Mouse (Mus musculus) cerebellum, adult 9-10 months (tissue): ENCODE measurements around the gene Kcnq2.

Experiments used
- DNase-seq: peaks from one replicate; pipeline ENCODE4 v3.0.0; 2022

Gene Kcnq2

DNA sequence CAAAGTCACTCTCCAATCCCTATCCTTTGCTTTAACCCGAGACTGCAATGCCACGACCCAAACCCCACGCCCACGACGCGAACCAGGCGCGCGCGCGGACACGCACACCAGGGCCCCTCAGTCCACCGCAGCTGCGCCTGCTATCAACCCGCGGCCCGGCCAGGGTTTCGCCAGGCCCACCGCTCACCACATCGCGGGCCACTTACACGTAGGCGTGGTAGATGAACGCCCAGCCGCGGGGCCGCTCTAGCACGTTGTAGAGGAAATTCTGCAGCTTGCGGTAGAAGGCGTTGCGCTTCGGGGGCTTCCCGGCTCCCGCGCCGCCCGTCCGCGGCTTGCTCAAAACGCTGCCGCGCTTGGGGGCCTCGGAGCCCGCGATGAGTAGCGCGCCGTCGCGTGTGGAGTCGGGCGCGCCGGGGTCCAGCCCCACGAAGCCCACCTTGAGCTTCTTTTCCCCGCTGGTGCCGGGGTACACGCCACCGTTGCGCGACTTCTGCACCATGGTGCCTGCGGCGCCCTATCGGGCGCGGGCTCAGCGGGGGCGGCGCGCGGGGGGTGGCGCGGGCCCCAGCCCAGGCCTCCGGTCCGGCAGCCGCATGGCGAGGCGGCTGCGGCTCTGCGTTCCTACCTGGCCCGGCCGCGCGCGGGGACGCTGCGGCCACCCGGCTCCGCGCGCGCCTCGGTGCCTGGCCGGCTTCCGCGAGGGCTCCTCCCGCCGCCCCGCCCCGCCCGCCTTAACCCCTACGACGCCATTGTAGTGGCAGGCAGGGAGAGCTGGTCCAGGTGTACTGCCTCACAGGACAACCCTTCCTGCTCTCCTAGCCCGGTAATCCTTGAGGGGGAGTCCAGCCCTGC, at the start of gene Kcnq2:
Gene Kcnq2, minus strand, starts transcription at position 710 of the 855 bp plus-strand sequence.
- peak; percentile 64 for DNase-seq

DNA sequence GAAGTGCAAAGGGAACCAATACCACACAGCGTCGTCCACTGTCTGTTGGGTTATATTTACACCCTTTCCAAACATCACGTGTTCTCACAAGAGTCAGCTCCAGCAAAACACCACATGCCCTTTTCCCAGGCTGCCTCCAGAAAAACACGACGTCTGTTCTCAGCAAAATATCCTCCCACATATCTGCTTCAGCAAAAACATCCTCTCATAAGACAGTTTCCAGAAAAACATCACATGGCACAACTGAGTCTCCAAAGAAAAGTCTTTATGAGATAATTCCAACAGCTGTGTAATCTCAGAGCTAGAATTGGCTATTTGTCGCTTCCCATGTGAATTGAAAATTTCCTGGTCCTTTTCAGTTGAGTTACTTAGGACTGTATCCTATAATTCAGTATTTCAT, 45.8 kb upstream of the Kcnq2 start:
- DNase-seq: no peak

DNA sequence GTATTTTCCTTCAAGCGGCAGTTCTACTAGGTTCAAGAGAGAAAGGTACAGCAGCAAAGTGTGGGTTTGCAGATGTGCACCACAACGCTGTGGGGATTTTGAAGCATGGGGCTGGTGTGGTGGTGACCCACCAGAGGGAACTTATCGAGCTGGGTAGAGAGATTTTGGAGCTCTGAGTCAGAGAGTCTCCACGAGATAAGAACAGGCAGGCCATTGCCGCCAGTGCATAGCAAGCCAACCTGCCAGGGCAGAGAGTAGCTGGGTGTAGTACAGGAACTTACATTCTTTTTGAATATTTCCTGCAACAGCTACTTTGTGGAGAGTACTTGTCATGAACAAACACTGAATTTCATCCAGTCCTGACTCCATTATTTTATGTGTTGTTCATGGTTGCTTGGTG, 43.4 kb upstream of the Kcnq2 start:
- DNase-seq: no peak

DNA sequence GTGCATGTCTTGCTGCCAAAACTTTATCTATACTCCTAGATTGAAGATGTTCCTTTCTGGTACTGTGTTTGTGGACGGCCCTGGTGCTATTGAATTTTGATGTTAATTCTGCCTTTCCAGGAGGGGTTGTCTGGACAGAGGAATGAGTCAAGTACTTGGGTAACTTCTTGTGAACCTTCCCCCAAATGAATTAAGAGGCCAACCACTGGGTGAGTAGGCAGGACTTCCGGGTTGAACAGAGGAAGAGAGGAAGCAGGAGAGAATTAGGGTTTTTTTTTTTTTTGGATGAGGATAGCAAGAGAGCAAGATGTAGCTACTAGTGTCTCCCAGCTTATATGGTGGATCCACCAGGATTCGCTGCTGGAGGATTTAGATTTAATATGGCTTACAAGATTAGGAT, 42.9 kb upstream of the Kcnq2 start:
- DNase-seq: no peak

DNA sequence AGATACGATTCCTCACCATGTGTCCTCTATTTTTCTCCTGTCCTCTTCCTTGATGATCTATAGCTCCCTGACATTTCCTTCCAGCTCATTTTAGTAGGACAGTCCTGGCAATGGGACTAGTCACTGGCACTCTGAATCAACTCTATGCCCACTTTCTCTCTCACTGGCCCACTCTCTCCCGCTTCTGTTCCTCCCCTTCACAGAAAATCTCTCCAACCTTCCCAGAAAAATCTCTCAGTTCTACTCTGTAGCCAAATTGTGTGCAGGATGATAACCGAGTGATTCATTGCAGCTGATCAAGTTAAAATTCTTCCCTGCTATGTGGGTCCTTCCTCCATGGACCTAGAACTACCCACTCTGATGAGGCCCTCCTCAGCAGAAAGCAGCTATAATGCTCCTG, 39.5 kb upstream of the Kcnq2 start:
- no peak for DNase-seq

DNA sequence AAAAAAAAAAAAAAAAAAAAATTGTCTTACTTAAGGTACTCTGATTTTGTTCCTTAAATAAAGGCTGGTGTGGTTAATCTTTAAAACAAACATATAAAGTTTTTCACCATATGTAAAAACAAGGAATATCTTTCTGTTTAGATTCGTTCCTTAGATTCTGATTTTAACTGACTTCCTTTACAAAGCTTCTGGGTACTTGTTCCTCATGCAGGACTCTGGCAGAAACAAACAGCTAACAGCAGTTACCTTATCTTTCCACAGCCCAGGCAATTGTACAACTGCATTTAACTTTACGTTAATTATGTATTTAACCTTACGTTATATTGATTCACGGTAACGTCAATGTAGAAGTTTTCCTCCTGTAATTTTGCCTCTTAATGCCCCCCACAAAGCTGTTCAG, 31.4 kb upstream of the Kcnq2 start:
- DNase-seq: no peak

DNA sequence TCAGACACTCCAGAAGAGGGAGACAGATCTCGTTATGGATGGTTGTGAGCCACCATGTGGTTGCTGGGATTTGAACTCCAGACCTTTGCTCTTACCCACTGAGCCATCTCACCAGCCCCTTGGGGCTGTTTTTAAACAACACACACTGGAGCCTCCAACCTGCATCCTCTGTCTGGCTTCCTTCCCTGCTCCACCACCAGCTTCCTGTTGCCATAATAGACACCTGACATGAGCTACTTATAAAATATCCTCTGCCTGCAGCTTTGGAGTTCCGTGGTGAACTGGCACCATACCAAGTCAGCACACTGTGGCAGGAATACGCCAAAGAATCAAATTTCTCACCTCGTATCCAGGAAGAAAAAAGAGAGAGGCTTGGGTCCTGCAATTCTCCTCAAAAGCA, 25.7 kb upstream of the Kcnq2 start:
- peak; percentile 59 for DNase-seq

DNA sequence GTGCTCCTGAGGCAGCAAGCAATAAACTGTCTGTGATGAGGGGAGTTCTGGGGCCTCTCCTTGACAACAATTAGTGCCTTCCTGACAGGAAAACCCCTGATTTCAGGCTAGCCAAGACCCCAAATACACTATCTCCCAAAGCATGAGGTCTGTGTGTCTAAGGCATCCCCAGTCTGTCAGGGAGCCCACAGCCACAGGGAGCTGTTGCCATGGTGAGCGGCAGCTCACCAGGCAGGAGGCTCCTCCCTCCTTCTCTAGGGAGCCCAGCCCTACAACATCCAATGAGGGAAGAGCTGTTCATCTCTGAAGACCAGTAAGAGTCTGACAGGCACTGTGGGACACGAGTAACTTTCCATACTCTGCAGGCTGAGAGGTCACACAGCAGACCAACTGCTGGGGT, 24.7 kb upstream of the Kcnq2 start:
- peak; percentile 79 for DNase-seq

DNA sequence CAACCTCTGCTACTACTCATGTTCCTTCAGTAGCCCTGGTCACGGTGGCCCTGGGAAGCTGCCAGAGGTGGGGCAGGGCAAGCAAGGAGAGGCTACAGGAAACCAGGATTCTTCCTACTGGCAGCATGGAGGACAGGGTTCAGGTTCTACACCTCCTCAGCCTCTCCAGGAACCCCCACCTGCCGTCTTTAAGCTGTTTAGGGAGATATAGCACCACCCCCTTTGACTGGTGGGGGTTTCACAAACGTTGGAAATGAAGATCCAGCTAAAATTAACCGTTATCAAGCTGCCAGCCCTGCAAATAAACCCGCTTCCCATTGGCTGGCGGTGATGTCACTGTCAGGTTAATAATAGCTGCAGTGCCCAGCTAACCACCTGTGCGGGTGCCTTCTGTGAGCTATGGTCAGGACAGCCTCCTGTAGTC, 24.0 kb upstream of the Kcnq2 start:
- peak; percentile 96 for DNase-seq

DNA sequence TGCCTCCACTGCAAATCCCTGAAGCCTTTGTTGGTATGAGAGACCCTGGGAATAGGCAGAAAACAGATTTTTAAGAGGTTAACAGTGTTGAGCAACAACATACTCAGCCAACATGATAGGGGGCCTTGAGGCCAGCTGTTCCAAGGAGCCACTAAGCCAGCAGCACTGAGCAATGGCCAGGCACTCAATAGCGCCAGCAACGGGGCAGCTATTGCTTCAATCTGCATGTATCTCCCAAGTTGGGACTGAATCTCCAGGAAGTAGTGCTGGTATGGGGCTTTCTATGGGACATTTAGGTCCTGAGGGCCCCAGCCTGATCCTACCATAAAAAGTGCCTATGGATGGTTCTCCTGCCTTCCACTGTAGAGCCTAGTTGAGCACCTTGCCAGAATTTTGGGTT, 23.4 kb upstream of the Kcnq2 start:
- DNase-seq: no peak

DNA sequence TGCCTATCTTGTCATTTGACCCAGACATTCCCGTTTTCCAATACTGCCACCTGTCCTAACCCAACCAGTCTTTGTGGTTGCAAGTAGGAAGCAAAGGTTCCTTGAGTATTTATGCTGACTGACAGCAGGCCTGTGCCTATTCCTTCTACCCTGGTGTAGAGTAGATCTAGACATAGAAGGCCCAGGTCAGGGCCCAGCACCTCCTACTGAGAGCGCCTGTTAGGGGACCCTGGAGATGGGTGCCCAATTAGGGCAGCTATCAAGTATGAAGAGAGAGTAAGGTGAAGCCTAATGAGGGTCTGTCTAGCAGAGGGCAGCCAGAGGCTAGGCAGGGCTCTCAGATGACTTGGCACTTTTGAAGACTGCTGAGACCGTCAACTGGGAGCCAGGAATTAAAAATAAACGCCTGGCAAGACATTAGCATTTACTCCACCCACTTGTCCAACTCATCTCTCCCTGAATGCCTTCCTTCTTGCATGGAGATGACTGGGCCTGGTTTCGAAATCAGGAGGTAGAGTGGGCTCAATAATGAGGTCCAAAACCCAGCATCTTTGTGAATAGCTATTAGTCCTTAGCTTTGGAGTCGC, 22.7 kb upstream of the Kcnq2 start:
- peak; percentile 65 for DNase-seq

DNA sequence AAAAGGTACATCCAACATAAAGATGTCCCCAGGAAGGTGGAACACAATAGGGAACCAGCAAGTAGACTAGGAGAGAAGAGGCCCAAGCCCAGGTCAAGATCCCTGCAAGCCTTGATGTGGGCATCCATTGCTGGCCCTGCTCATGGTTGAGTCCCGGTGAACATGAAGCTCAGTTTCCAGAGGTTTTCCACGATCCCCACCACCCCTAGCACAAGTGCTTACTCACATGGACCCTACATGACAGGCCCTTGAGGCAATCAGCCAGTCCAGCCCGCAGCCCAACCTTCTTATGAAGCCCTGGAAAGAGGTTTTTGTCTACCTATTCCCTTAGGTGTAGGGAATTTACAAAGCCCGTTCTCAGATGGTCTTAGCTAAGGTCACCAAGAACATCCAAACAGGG, 22.1 kb upstream of the Kcnq2 start:
- no peak for DNase-seq

DNA sequence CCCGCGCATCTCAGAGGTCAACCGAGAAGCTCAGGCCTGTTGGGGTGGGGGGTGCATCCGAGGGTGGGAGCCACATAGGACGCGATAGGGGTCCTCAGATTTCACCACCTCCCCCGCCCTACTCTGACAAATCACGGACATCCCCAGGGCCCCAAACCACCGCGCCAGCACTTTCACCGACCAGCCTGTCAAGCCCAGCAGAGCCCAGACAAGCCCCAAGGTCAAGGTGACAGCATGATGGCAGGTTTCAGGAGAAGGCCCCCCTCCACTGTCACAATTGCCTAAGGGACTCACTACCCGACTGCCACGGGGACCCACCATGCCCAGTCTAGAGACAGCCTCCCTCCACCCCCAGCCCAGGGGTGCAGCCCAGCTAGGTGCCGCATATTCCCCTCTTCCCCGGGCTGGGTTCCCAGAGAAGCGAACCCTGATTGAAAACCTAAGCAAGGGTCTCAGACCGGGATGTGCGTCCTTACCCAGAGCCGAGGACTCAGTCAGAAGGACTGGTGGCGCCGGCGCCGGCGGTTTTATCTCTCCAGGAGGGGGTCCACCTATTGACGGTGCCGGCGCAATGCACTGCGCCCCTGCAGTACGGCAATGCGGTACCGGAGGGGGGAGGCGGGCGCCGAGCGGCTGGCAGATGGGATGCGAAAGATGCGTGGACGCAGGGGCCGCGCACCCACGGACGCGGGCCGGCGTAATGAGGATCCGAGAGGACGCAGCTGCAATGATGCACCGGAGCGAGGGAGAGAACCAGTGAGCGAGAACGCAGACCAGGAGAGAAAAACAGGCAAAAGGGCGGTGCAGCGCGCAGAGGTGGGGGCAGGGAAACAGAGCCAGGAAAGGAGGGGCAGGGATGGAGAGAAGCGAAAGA, 21.4 kb upstream of the Kcnq2 start, which contains the start of gene Eef1a2:
Gene Eef1a2, minus strand, starts transcription at position 767 of the 874 bp plus-strand sequence.
- DNase-seq: peak; percentile 92

DNA sequence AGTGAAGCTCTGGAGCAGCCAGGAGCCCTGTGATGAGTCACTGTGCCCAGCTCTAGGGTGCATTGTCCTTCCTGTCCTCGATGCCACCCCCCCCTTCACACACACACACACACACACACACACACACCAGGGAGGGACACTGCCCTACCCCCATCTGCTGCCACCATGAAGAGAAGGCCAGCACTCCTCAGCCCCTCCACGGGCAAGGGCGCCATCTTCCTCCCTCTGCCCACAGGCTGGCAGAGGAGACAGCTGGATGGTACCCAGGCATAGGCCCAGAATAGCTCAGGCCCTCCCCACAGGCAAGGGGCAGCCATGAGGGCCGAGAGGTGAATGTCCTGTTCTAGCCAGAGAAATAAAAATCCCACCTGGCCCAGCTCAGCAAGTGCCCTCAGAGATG, 20.7 kb upstream of the Kcnq2 start:
- DNase-seq: peak; percentile 88

DNA sequence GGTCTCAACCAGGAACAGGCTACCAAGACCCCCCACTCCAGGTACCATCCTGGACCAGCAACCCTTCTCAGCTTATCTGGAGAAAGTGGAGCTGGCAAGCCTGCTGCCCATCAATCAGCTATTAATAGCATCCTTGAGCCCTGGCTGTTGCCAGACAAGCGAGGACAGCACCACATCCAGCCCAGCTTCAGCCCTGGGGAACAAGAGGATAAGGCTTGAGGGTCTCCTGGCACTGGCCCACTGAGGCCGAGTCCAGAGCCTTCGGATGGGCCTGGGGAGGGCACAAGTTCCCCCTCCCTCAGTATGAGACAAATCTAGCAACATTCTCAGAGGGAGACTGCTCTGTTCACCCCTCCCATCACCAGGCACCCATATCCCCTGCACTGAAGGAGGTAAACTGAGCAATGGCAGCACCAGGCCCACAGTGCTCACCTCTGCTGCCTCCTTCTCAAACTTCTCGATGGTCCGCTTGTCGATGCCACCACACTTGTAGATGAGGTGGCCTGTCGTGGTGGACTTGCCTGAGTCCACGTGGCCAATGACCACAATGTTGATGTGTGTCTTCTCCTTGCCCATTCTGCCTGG, 19.8 kb upstream of the Kcnq2 start:
- peak; percentile 68 for DNase-seq

DNA sequence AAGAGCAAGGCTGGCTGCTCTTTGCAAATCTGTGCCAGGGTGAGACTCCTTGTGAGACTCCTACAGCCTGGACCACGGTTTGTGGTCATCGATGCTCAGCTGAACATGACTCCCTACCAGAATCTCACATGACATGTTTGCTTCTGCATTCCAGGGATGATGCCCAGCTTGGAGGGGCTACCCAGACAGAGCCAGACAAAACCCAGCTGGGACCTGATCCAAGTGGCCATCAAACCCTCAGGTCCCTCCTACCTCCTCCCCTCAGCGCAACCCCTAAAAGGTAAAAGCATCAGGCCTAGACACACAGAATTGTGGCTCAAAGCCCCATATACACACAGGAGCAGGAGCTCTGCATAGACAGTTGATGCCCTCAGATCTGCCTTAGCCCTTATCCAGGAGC, 19.3 kb upstream of the Kcnq2 start:
- DNase-seq: peak; percentile 70

DNA sequence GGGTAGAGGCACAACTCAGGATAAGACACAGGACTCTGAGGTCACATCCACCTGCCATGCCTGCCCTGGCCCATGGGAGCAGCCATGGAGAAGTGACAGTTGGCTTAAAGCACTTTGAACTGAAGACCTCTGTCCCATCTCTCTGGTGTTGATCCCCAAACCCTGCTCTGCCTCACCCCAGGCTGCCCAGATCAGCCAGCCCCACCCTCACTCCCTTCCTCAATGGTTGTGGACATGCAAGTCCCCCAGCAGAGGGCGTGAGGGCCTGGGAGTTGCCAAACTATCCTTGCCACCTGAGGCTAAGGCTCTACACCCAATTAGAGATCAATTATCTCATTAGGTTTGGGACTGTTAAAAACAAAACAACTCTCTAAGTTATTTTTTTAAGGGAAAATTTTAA, 18.7 kb upstream of the Kcnq2 start:
- DNase-seq: peak; percentile 72

DNA sequence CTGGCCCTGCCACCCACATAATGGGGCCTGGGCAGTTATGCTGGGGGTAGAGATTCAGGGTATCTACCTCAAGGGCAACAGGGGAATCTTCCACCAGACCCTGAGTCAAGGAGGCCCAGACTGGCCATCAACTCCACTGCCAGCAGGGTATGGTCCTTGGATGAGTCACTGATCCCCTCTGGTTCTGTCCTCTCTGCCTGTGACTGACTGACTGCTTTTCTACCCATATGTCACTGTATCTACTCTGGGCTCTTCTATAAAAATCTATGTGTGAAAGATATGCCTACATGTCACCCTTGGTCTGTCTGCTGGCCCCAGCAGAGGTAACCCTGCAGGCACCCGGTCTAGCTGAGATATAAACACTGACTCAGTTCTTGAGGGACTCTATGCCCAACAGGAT, 18.0 kb upstream of the Kcnq2 start:
- peak; percentile 63 for DNase-seq

DNA sequence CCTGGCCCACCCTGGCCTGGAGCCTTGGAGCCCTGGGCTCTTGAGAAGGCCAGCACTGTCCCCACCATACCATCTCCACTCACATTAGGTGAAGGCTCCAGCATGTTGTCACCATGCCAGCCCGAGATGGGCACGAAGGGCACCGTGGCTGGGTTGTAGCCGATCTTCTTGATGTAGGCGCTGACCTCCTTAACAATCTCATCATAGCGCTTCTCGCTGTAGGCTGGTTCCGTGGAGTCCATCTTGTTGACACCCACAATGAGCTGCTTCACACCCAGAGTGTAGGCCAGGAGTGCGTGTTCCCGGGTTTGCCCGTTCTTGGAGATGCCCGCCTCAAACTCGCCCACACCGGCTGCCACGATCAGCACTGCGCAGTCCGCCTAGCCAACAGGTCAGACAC, 17.6 kb upstream of the Kcnq2 start:
- DNase-seq: no peak

DNA sequence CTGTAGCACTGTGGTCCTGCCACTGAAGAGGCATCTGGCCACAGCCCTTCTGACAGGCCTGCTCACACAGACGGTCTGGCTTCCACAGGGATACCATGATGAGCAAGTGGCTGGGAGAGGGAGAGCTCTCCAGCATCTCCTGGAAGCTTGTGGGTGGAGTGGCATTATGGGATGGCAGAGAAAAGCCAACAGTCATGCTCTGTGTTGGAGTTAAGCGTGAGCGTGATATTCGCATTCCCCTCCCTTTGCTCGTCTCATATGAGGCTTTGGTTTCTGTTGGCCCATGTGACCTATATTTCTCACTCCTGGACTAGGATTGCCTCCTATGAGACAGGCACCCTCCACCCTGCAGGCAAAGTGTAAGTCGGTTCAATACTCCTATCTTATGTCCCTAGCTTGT, 15.2 kb upstream of the Kcnq2 start:
- peak; percentile 47 for DNase-seq

DNA sequence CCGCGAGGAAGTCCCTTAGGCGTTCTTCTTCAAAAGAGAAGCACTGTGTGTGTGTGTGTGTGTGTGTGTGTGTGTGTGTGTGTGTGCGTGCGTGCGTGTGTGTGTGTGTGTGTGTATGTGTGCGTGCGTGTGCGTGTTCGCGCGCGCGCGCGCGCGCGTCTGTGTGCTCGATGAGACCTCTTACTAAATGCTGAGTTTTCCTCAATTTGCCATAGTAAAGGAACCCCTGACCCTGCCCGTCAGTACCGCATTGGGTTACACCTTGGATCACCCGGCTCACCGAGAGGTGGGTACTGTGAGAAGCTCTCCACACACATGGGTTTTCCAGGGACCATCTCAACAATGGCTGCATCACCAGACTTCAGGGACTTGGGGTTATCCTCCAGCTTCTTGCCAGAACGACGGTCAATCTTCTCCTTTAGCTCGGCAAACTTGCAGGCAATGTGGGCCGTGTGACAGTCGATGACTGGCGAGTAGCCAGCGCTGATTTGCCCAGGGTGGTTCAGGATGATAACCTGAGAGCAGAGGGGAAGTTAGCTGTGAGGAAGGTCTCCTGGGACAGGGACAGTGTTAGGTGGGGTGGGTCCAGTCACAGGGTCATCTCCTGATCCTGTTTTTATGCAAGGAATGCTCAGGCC, 13.3 kb upstream of the Kcnq2 start:
- peak; percentile 66 for DNase-seq

DNA sequence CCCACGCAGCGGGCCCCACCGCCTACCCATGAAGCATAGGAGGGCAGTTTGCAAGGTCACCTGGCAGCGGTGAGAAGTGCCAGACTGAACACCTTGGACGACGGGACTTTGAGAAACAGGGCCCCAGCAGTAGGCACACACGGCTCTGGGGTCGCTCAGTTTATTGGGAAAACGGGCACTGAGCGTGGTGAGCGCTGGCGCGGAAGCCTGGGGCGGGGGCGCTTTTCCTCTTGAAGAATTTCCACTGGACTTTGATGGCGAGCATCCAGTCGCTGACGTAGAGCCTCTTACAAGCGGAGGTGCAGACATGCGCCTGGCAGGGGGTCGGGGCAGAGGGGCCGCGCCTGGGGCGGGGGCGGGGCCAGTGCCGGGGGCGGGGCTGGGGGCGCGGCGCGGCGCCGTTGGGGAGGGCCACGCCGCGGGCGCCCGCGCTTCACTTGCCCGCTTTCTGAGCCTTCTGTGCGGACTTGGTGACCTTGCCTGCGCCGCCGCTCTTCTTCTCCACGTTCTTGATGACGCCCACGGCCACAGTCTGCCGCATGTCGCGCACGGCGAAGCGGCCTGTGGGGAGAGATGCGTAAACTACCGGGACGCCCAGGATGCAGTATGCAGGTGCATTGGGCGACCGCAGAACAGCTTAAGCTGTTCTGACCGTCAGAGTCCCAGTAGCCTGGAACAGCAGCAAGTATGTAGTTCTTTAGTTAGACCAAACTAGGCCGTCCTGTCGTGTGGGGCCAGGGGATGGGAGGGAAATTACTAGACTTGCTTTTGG, 12.6 kb upstream of the Kcnq2 start:
- DNase-seq: no peak
